Comparison of ENCODE assay signal across 9 mouse cellular contexts in genomic region chr11:115830550-115831325, GRCm38 (mm10). TPM values are rescaled to one million over a fixed set of nuclear protein-coding genes. Genes with fewer than 3 reads are reported as not detected.
DNase-seq lines count a peak whose midpoint lies in the region; ATAC-seq and TF ChIP-seq lines count a peak whose summit lies in the region.
"Had no signal": no experiment of that assay in that cellular context is flagged by ENCODE, and none has a peak within 500 bp of the region (broad histone marks: within the 10 kb centered on the region; RNA-seq: fewer than 3 reads in every experiment).

No protein-coding gene starts in this region.

- H3K27me3 ChIP-seq in lung, embryonic 14.5 days (ENCODE audit: insufficient read depth, low read length): no peaks in the 10 kb centered on the region; the same call in 1 of the 2 replicates
- peaks cover 77% of the 10 kb centered on the region for H3K27me3 ChIP-seq in embryonic facial prominence, embryonic 10.5 days (replicated peaks; ENCODE audit: low read depth, poor library complexity, severe bottlenecking)
- no peaks in the 10 kb centered on the region for H3K27me3 ChIP-seq in kidney, postnatal 0 days (ENCODE audit: insufficient read depth, low read length)
- no peaks in the 10 kb centered on the region for H3K27me3 ChIP-seq in stomach, embryonic 15.5 days (replicated peaks)

- no peaks in the 10 kb centered on the region for H3K36me3 ChIP-seq in lung, embryonic 14.5 days (ENCODE audit: insufficient read depth)
- no peaks in the 10 kb centered on the region for H3K36me3 ChIP-seq in embryonic facial prominence, embryonic 10.5 days (replicated peaks)
- no peaks in the 10 kb centered on the region for H3K36me3 ChIP-seq in kidney, postnatal 0 days (ENCODE audit: insufficient read depth, low read length)
- no peaks in the 10 kb centered on the region for H3K36me3 ChIP-seq in stomach, embryonic 15.5 days

- TF ChIP-seq CTCF in lung, embryonic 14.5 days (IDR thresholded peaks at IDR 0.05; ENCODE audit: low read depth): no peak
- TF ChIP-seq CTCF in kidney, postnatal 0 days (IDR thresholded peaks at IDR 0.05; ENCODE audit: low read depth): no peak

- no peak for DNase-seq in lung, embryonic 14.5 days
- DNase-seq in lung, postnatal 25 days (ENCODE audit: low spot score): no peak
- DNase-seq in embryonic facial prominence, embryonic 10.5 days (ENCODE audit: low spot score): no peak
- no peak for DNase-seq in kidney, postnatal 0 days (ENCODE audit: low spot score)
- no peak for DNase-seq in spleen, postnatal 4 days (ENCODE audit: low spot score in 2 of 2)
- no peak for DNase-seq in cerebellum, postnatal 36 days
- DNase-seq: gastrocnemius, adult 2 months; thymus, postnatal 4 days had no signal

- H3K27ac ChIP-seq in lung, embryonic 14.5 days (ENCODE audit: low read depth): peak overlapping the region; percentile 26; the same call in 1 of the 2 replicates
- peak overlapping the region; percentile 70; the same call in 1 of the 2 replicates for H3K27ac ChIP-seq in embryonic facial prominence, embryonic 10.5 days (replicated peaks)
- peak overlapping the region; percentile 92 for H3K27ac ChIP-seq in kidney, postnatal 0 days
- peak overlapping the region; percentile 61 for H3K27ac ChIP-seq in stomach, embryonic 15.5 days

- H3K9me3 ChIP-seq in lung, embryonic 14.5 days (ENCODE audit: low read depth, low read length): no peaks in the 10 kb centered on the region
- H3K9me3 ChIP-seq in embryonic facial prominence, embryonic 10.5 days: no peaks in the 10 kb centered on the region
- no peaks in the 10 kb centered on the region for H3K9me3 ChIP-seq in kidney, postnatal 0 days (replicated peaks; ENCODE audit: low read length)
- H3K9me3 ChIP-seq in stomach, embryonic 15.5 days: no peaks in the 10 kb centered on the region

- no peak overlapping the region for H3K4me3 ChIP-seq in lung, embryonic 14.5 days (ENCODE audit: low read depth, low read length)
- peak overlapping the region; percentile 23; the same call in 1 of the 2 replicates for H3K4me3 ChIP-seq in embryonic facial prominence, embryonic 10.5 days
- no peak overlapping the region for H3K4me3 ChIP-seq in kidney, postnatal 0 days (replicated peaks; ENCODE audit: low read depth, low read length)
- H3K4me3 ChIP-seq in stomach, embryonic 15.5 days (replicated peaks): no peak overlapping the region; the same call in 1 of the 2 replicates
- H3K4me3 ChIP-seq: gastrocnemius, adult 2 months had no signal

- no peak for ATAC-seq in lung, embryonic 14.5 days (ENCODE audit: insufficient read depth)
- ATAC-seq in kidney, postnatal 0 days (replicated peaks; ENCODE audit: low FRiP score, low read depth): peak; percentile 47; the same call in 1 of the 2 replicates
- ATAC-seq in stomach, embryonic 15.5 days (ENCODE audit: insufficient read depth, low FRiP score, low read depth): no peak

- H3K4me1 ChIP-seq in lung, embryonic 14.5 days (ENCODE audit: insufficient read depth): peaks cover 30% of the 10 kb centered on the region
- peaks cover 84% of the 10 kb centered on the region for H3K4me1 ChIP-seq in embryonic facial prominence, embryonic 10.5 days
- peaks cover 70% of the 10 kb centered on the region for H3K4me1 ChIP-seq in kidney, postnatal 0 days (replicated peaks; ENCODE audit: insufficient read depth, low read length)
- H3K4me1 ChIP-seq in stomach, embryonic 15.5 days: peaks cover 54% of the 10 kb centered on the region

- no peak overlapping the region for H3K9ac ChIP-seq in lung, embryonic 14.5 days
- peak overlapping the region; percentile 42; the same call in 1 of the 2 replicates for H3K9ac ChIP-seq in kidney, postnatal 0 days (ENCODE audit: low read depth, low read length)
- H3K9ac ChIP-seq in stomach, embryonic 15.5 days: no peak overlapping the region

- 28% methylated on average over 25 of the region's 25 CpGs for WGBS in lung, embryonic 14.5 days
- 15% methylated on average over 25 of the region's 25 CpGs for WGBS in embryonic facial prominence, embryonic 10.5 days
- 28% methylated on average over 25 of the region's 25 CpGs for WGBS in kidney, postnatal 0 days
- WGBS in stomach, embryonic 15.5 days: 36% methylated on average over 25 of the region's 25 CpGs

- H3K4me2 ChIP-seq in lung, embryonic 14.5 days: 0 out of 2 replicates have a peak overlapping the region, but pooled peaks have one; percentile 7
- H3K4me2 ChIP-seq in kidney, postnatal 0 days (ENCODE audit: low read length): peak overlapping the region; percentile 25
- H3K4me2 ChIP-seq in stomach, embryonic 15.5 days: peak overlapping the region; percentile 30

RNA-seq across cellular contexts. Expression of gene Llgl2, which starts 6.9 kb away (rescaled TPM):
- polyA plus RNA-seq in lung, embryonic 14.5 days (2014; fragmentation: Nextera tagmentation; extraction: Ambion mirVana): 28.8 and 31.9 TPM in 2 replicates
- polyA plus RNA-seq in embryonic facial prominence, embryonic 10.5 days (2016; fragmentation: Nextera tagmentation; extraction: Ambion mirVana): 15.3 and 15.5 TPM in 2 replicates
- 54.5 and 61.2 TPM in 2 replicates for polyA plus RNA-seq in kidney, postnatal 0 days (2015; fragmentation: Nextera tagmentation; extraction: Ambion mirVana)
- 60.4 and 61.5 TPM in 2 replicates for polyA plus RNA-seq in stomach, embryonic 15.5 days (2015; fragmentation: Nextera tagmentation; extraction: Ambion mirVana)

RNA-seq across cellular contexts. Expression of gene Tsen54, which starts 16.2 kb away (rescaled TPM):
- polyA plus RNA-seq in lung, embryonic 14.5 days (2014; fragmentation: Nextera tagmentation; extraction: Ambion mirVana): 31.5 and 35.0 TPM in 2 replicates
- polyA plus RNA-seq in embryonic facial prominence, embryonic 10.5 days (2016; fragmentation: Nextera tagmentation; extraction: Ambion mirVana): 40.3 and 40.6 TPM in 2 replicates
- polyA plus RNA-seq in kidney, postnatal 0 days (2015; fragmentation: Nextera tagmentation; extraction: Ambion mirVana): 34.7 and 36.2 TPM in 2 replicates
- polyA plus RNA-seq in stomach, embryonic 15.5 days (2015; fragmentation: Nextera tagmentation; extraction: Ambion mirVana): 28.2 and 30.6 TPM in 2 replicates

RNA-seq across cellular contexts. Expression of gene Caskin2, which starts 17.3 kb away (rescaled TPM):
- polyA plus RNA-seq in lung, embryonic 14.5 days (2014; fragmentation: Nextera tagmentation; extraction: Ambion mirVana): 21.0 and 23.0 TPM in 2 replicates
- polyA plus RNA-seq in embryonic facial prominence, embryonic 10.5 days (2016; fragmentation: Nextera tagmentation; extraction: Ambion mirVana): 20.3 and 20.4 TPM in 2 replicates
- 14.2 and 14.4 TPM in 2 replicates for polyA plus RNA-seq in kidney, postnatal 0 days (2015; fragmentation: Nextera tagmentation; extraction: Ambion mirVana)
- polyA plus RNA-seq in stomach, embryonic 15.5 days (2015; fragmentation: Nextera tagmentation; extraction: Ambion mirVana): 11.7 and 13.1 TPM in 2 replicates

RNA-seq across cellular contexts. Expression of gene Myo15b, which starts 27.5 kb away (rescaled TPM):
- 0.12 and 0.28 TPM in 2 replicates for polyA plus RNA-seq in lung, embryonic 14.5 days (2014; fragmentation: Nextera tagmentation; extraction: Ambion mirVana)
- polyA plus RNA-seq in embryonic facial prominence, embryonic 10.5 days (2016; fragmentation: Nextera tagmentation; extraction: Ambion mirVana): 0.07 and 0.16 TPM in 2 replicates
- polyA plus RNA-seq in kidney, postnatal 0 days (2015; fragmentation: Nextera tagmentation; extraction: Ambion mirVana): 16.5 and 17.6 TPM in 2 replicates
- 17.8 and 24.7 TPM in 2 replicates for polyA plus RNA-seq in stomach, embryonic 15.5 days (2015; fragmentation: Nextera tagmentation; extraction: Ambion mirVana)

Comparison
In these comparisons a context has a peak if more than half of its experiments do, and no peak if none do; other contexts are left out.
1. H3K27ac ChIP-seq: peak in every context shown above with its lines; median percentile 92 in kidney, postnatal 0 days; 70 in embryonic facial prominence, embryonic 10.5 days; 61 in stomach, embryonic 15.5 days; 26 in lung, embryonic 14.5 days.